Mouse (Mus musculus): ENCODE results near the gene Rgs3.

Gene Rgs3

GRCm38 (mm10) chr4:62627331-62627730, 67.7 kb downstream of the Rgs3 start:
- DNase-seq (ENCODE audit: low read depth): peak; percentile 39

GRCm38 (mm10) chr4:62628547-62628946, 68.9 kb downstream of the Rgs3 start:
- peak; percentile 12 for DNase-seq (ENCODE audit: low read depth)

- no peak for DNase-seq (ENCODE audit: low read depth)
Observed at GRCm38 (mm10) chr4:62629461-62629860, 69.8 kb downstream of the Rgs3 start.

- DNase-seq (ENCODE audit: low read depth): peak; percentile 86
Observed at GRCm38 (mm10) chr4:62629905-62630304, 70.3 kb downstream of the Rgs3 start.

- DNase-seq (ENCODE audit: low read depth): no peak
Observed at GRCm38 (mm10) chr4:62633243-62633642, 73.6 kb downstream of the Rgs3 start.

GRCm38 (mm10) chr4:62634054-62634591, 74.5 kb downstream of the Rgs3 start:
- peak; percentile 82 for DNase-seq (ENCODE audit: low read depth)

GRCm38 (mm10) chr4:62634840-62635239, 75.2 kb downstream of the Rgs3 start:
- DNase-seq (ENCODE audit: low read depth): no peak

GRCm38 (mm10) chr4:62636047-62636446, 76.4 kb downstream of the Rgs3 start:
- DNase-seq (ENCODE audit: low read depth): peak; percentile 39

GRCm38 (mm10) chr4:62637856-62638604, 78.4 kb downstream of the Rgs3 start:
- peak; percentile 70 for DNase-seq (ENCODE audit: low read depth)

GRCm38 (mm10) chr4:62640496-62641229, 81.0 kb downstream of the Rgs3 start:
- DNase-seq (ENCODE audit: low read depth): no peak

- DNase-seq (ENCODE audit: low read depth): no peak
Observed at GRCm38 (mm10) chr4:62641230-62641589, 81.6 kb downstream of the Rgs3 start.

- no peak for DNase-seq (ENCODE audit: low read depth)
Observed at GRCm38 (mm10) chr4:62641656-62642055, 82.0 kb downstream of the Rgs3 start.

- no peak for DNase-seq (ENCODE audit: low read depth)
Observed at GRCm38 (mm10) chr4:62643401-62643800, 83.8 kb downstream of the Rgs3 start.

- DNase-seq (ENCODE audit: low read depth): no peak
Observed at GRCm38 (mm10) chr4:62644031-62644793, 84.6 kb downstream of the Rgs3 start.

- DNase-seq (ENCODE audit: low read depth): no peak
Observed at GRCm38 (mm10) chr4:62646556-62647248, 87.1 kb downstream of the Rgs3 start.

- DNase-seq (ENCODE audit: low read depth): no peak
Observed at GRCm38 (mm10) chr4:62648848-62649247, 89.2 kb downstream of the Rgs3 start.

- DNase-seq (ENCODE audit: low read depth): no peak
Observed at GRCm38 (mm10) chr4:62649536-62650230, 90.0 kb downstream of the Rgs3 start.

- DNase-seq (ENCODE audit: low read depth): no peak
Observed at GRCm38 (mm10) chr4:62651179-62651760, 91.6 kb downstream of the Rgs3 start.

- no peak for DNase-seq (ENCODE audit: low read depth)
Observed at GRCm38 (mm10) chr4:62652215-62652614, 92.6 kb downstream of the Rgs3 start.

- no peak for DNase-seq (ENCODE audit: low read depth)
Observed at GRCm38 (mm10) chr4:62652921-62653757, 93.5 kb downstream of the Rgs3 start.

All from induced T-regulatory cell, adult 2 months (primary cell).